Mouse (Mus musculus) stomach, adult 2 months (tissue): ENCODE data around the gene Syt6. TPM values are rescaled to one million over a fixed set of nuclear protein-coding genes. Genes with fewer than 3 reads are reported as not detected.

Source experiments
- polyA plus RNA-seq: library from polyadenylated mRNA; depleted of rRNA; stranded (reverse); fragments of >200 nt; gene quantifications from 2 replicates; pipeline ENCODE4 v1.2.3, GENCODE M21; 2012; rRNA removed

Gene Syt6
- 0.14 and 0.25 TPM in 2 replicates for polyA plus RNA-seq

GRCm38 (mm10) chr3:103575156-103575892 lies at the start of gene Syt6:
Gene Syt6 (plus strand): TSS chr3:103575231.

GRCm38 (mm10) chr3:103645968-103646367 lies 70.9 kb downstream of the Syt6 start, which contains the start of gene Atg4a-ps:
Gene Atg4a-ps (minus strand): TSS chr3:103646068.

Other genes with a start within 250 kb of the Syt6 start
- not detected in 2 replicates for gene Atg4a-ps, start 70.8 kb downstream of the Syt6 start, polyA plus RNA-seq
- gene Olfml3, start 162.8 kb downstream of the Syt6 start, polyA plus RNA-seq: 5.1 and 5.3 TPM in 2 replicates
- not detected in 2 replicates for gene Gm10964, start 164.1 kb downstream of the Syt6 start, polyA plus RNA-seq
- 22.2 and 37.2 TPM in 2 replicates for gene Hipk1, start 216.3 kb downstream of the Syt6 start, polyA plus RNA-seq
- gene Dclre1b, start 234.2 kb downstream of the Syt6 start, polyA plus RNA-seq: 7.4 and 7.7 TPM in 2 replicates
- gene Ap4b1, start 234.3 kb downstream of the Syt6 start, polyA plus RNA-seq: 2.4 and 4.1 TPM in 2 replicates
- not detected in 2 replicates for gene Gm43064, start 234.3 kb downstream of the Syt6 start, polyA plus RNA-seq